Mouse (Mus musculus) ES-Bruce4 (cell line): ENCODE data around the gene Dner. TPM values are rescaled to one million over a fixed set of nuclear protein-coding genes. Genes with fewer than 3 reads are reported as not detected.

Experiments
- H3K27ac ChIP-seq: 2 replicates; pipeline ENCODE4 v1.5.1; 2012; ENCODE audit warnings: low read length, inconsistent platforms; ENCODE audit not compliant: insufficient read depth
- H3K27me3 ChIP-seq: 2 replicates; pipeline ENCODE4 v1.6.1; 2012; ENCODE audit warnings: mild to moderate bottlenecking, low read length, inconsistent platforms; ENCODE audit not compliant: control insufficient read depth, poor library complexity, insufficient read depth, severe bottlenecking
- H3K36me3 ChIP-seq: 2 replicates; pipeline ENCODE4 v1.6.1; 2012; ENCODE audit warnings: inconsistent platforms, mild to moderate bottlenecking, low read length, moderate library complexity; ENCODE audit not compliant: control insufficient read depth, poor library complexity, insufficient read depth, severe bottlenecking
- H3K4me1 ChIP-seq: one replicate; pipeline ENCODE4 v1.8.1; 2011; ENCODE audit warnings: low read length; ENCODE audit not compliant: control insufficient read depth, insufficient read depth
- H3K4me3 ChIP-seq: 2 replicates; pipeline ENCODE4 v1.5.1; 2011; ENCODE audit warnings: low read depth, mild to moderate bottlenecking, low read length
- H3K9ac ChIP-seq: 2 replicates; pipeline ENCODE4 v1.6.1; 2012; ENCODE audit warnings: low read depth, mild to moderate bottlenecking, inconsistent platforms; ENCODE audit not compliant: poor library complexity, severe bottlenecking
- H3K9me3 ChIP-seq: replicated peaks from 2 replicates; pipeline ENCODE4 v1.6.1; 2012; ENCODE audit warnings: mild to moderate bottlenecking, low read length, inconsistent platforms; ENCODE audit not compliant: control insufficient read depth, poor library complexity, insufficient read depth, severe bottlenecking
- CTCF ChIP-seq: IDR thresholded peaks from one replicate; pipeline ENCODE4 v1.8.1; 2011; ENCODE audit warnings: low read depth, low read length
- EP300 ChIP-seq: IDR thresholded peaks from 2 replicates; pipeline ENCODE4 v1.6.1; 2011; ENCODE audit warnings: low read depth, low read length; ENCODE audit not compliant: insufficient read depth
- POLR2A ChIP-seq: IDR thresholded peaks from one replicate; pipeline ENCODE4 v1.8.1; 2011; ENCODE audit warnings: low read length; ENCODE audit not compliant: insufficient read depth
- polyA plus RNA-seq: library from polyadenylated mRNA; stranded (reverse); fragments of >200 nt; gene quantifications from 2 replicates; pipeline ENCODE4 v1.2.4, GENCODE M21; 2011; ENCODE audit warnings: low read depth; ENCODE audit not compliant: missing spikeins, insufficient read depth, insufficient read length

Dner gene
- polyA plus RNA-seq, 1 experiment, result 9.5 TPM

DNA sequence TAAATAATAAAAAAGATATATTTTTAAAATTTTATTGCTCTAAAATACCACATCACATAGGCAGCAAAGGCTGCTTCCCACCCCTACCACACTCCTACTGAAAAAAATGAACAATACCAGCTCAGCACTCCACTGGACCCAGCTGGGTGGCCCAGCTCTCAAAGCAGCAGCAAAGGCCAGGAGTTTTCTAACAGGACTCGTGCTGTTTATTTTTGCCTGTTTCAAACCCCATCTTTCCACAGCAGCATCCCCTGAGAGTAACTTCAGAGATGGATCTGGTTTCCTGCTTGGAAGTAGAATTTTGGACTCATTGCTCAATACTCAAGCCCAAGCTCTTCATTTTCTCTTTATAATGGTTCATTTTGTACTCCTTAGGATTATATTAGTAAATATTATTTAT, 263.7 kb downstream of the Dner start:
- Histone ChIP-seq H3K9ac (no peak overlapping the region), H3K4me3 (no peak overlapping the region), H3K27ac (no peak overlapping the region), H3K27me3 (no peaks in the 10 kb centered on the region), H3K4me1 (no peaks in the 10 kb centered on the region), H3K9me3 (no peaks in the 10 kb centered on the region), H3K36me3 (no peaks in the 10 kb centered on the region)
- TF ChIP-seq POLR2A (no peak), EP300 (no peak), CTCF (no peak)

GRCm38 (mm10) chr1:84428331-84428730, 267.7 kb downstream of the Dner start:
- H3K9ac ChIP-seq, result no peak overlapping the region
- no peaks in the 10 kb centered on the region for H3K4me1 ChIP-seq
- no peaks in the 10 kb centered on the region for H3K27me3 ChIP-seq
- no peak overlapping the region for H3K27ac ChIP-seq
- no peaks in the 10 kb centered on the region for H3K9me3 ChIP-seq
- TF ChIP-seq CTCF, result no peak
- no peak for TF ChIP-seq POLR2A
- no peak for TF ChIP-seq EP300
- H3K36me3 ChIP-seq, result no peaks in the 10 kb centered on the region
- no peak overlapping the region for H3K4me3 ChIP-seq

DNA sequence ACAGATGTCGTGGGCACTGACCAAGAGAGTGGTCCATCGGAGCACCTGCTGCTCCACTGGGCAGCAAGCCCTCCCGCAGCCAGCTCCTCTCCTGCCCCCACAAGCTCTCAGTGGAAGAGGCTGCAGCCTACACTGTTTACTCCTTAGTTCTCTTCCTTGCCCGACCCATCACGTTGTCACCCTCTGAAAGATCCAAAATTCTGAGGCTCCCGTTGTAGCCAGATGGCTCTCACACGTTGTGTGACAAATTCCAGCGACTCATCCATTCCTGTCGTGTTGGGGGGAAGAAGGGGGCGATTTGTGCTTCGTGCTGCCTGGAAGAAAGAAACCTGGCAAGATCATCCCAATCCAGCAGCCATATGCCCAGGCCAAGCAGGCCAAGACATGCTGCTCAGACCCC, 268.3 kb downstream of the Dner start:
- no peaks in the 10 kb centered on the region for H3K36me3 ChIP-seq
- H3K9me3 ChIP-seq, result no peaks in the 10 kb centered on the region
- H3K4me3 ChIP-seq, result no peak overlapping the region
- H3K9ac ChIP-seq, result no peak overlapping the region
- H3K27me3 ChIP-seq, result no peaks in the 10 kb centered on the region
- no peak overlapping the region for H3K27ac ChIP-seq
- no peak for TF ChIP-seq CTCF
- no peak for TF ChIP-seq EP300
- TF ChIP-seq POLR2A, result no peak
- no peaks in the 10 kb centered on the region for H3K4me1 ChIP-seq

DNA sequence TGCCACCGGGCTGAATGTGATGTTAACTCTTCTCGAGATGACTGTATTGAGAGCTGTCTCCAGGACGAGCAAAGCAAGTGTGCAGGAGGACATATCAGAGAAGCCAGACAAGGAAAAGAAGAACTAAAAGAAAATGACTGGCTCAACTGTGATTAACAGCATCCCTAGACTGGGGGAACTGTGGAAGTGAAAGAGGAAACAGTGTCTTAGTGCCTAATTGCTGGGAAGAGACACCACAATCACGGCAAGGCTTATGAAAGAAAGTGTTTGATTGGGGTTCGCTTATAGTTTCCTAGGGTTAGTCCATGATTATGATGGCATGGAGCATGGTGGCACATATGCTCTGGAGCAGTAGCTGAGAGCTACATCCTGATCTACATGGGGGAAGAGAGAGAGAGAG, 269.3 kb downstream of the Dner start:
- Histone ChIP-seq H3K27me3 (no peaks in the 10 kb centered on the region), H3K27ac (no peak overlapping the region), H3K4me1 (no peaks in the 10 kb centered on the region), H3K9ac (no peak overlapping the region), H3K36me3 (no peaks in the 10 kb centered on the region), H3K4me3 (no peak overlapping the region), H3K9me3 (no peaks in the 10 kb centered on the region)
- TF ChIP-seq POLR2A, result no peak
- no peak for TF ChIP-seq EP300

DNA sequence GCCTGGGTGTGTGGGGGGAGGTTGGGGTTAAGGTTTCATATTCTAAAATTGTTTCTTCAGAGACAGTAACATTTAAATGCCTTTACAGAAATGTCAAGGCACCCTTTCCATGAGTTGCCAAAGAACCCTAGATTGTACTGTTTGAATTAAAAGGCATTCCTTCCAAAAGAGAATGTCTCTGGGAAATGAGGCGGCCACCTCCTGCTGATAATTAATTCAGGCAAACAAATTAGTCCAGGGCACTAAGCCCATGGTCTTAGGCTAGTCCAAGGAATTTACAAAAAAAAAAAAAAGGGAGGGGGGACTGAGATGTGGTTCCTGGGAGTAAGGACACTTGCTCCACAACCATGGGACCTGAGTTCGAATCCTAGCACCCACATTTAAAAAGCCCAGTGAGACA, 273.1 kb downstream of the Dner start:
- TF ChIP-seq POLR2A (no peak), CTCF (no peak), EP300 (no peak)
- no peak overlapping the region for H3K4me3 ChIP-seq

GRCm38 (mm10) chr1:84421845-84422244, 274.2 kb downstream of the Dner start:
- no peaks in the 10 kb centered on the region for H3K4me1 ChIP-seq
- no peaks in the 10 kb centered on the region for H3K9me3 ChIP-seq
- TF ChIP-seq EP300 (no peak), CTCF (no peak), POLR2A (no peak)
- no peak overlapping the region for H3K9ac ChIP-seq
- no peak overlapping the region for H3K27ac ChIP-seq
- no peaks in the 10 kb centered on the region for H3K27me3 ChIP-seq
- no peak overlapping the region for H3K4me3 ChIP-seq
- no peaks in the 10 kb centered on the region for H3K36me3 ChIP-seq

More for the DNA sequence above, 273.1 kb downstream of the Dner start:
- no peaks in the 10 kb centered on the region for H3K27me3 ChIP-seq
- H3K27ac ChIP-seq, result no peak overlapping the region
- no peaks in the 10 kb centered on the region for H3K4me1 ChIP-seq
- no peaks in the 10 kb centered on the region for H3K36me3 ChIP-seq
- H3K9ac ChIP-seq, result no peak overlapping the region
- H3K9me3 ChIP-seq, result no peaks in the 10 kb centered on the region
